ENCODE assay signal across 18 mouse cellular contexts in the genomic region with DNA sequence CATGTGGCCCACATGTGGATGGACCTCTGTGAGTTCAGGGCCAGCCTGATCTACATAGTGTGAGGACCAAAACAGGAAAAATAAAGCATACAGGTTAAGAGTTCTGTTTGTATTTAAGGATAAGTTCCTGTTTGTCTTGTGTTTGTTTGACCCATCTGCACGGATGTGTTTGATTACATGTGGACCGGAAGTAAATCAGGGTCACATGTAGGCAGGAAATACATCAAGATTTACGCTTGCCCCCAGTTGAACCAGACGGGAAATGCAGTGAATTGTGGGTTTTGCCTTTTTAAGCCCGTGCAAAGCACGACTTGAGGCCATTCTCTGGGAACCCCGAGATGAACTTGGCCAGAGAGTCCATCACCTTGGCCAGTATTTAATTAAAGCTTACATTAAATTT. TPM values are rescaled to one million over a fixed set of nuclear protein-coding genes. Genes with fewer than 3 reads are reported as not detected.
DNase-seq lines count a peak whose midpoint lies in the region; ATAC-seq and TF ChIP-seq lines count a peak whose summit lies in the region.
"Had no signal": no experiment of that assay in that cellular context is flagged by ENCODE, and none has a peak within 500 bp of the region (broad histone marks: within the 10 kb centered on the region; RNA-seq: fewer than 3 reads in every experiment).

No protein-coding gene starts in this region.

- H3K9me3 ChIP-seq in lung, postnatal 0 days (ENCODE audit: low read length): no peaks in the 10 kb centered on the region
- peaks cover 5% of the 10 kb centered on the region for H3K9me3 ChIP-seq in CH12.LX (replicated peaks; ENCODE audit: low read length)
- H3K9me3 ChIP-seq: G1E; hindbrain, embryonic 13.5 days; limb, embryonic 15.5 days; lung, embryonic 15.5 days had no signal

- no peak for ATAC-seq in lung, postnatal 0 days

- no peak for TF ChIP-seq RAD21 in CH12.LX (IDR thresholded peaks at IDR 0.05; ENCODE audit: low read depth, low read length)

- peaks cover 5% of the 10 kb centered on the region for H3K79me2 ChIP-seq in CH12.LX (replicated peaks; ENCODE audit: control insufficient read depth, extremely low read depth, insufficient read depth, poor library complexity, severe bottlenecking)

- TF ChIP-seq POLR2A in lung, adult 2 months (IDR thresholded peaks at IDR 0.05; ENCODE audit: borderline replicate concordance, extremely low read depth, low read depth, low read length): no peak
- TF ChIP-seq POLR2A in CH12.LX (IDR thresholded peaks at IDR 0.05; ENCODE audit: low read depth, low read length): no peak

- dilution Hi-C loops in CH12.LX (cut with MboI; ENCODE audit: extremely low pct_ligation_motif_present, extremely low pct_unique_long_range_greater_than_20kb, low sequenced_read_pairs): no loop called here

- 0 out of 2 replicates have a peak overlapping the region, but pooled peaks have one; percentile 6 for H3K27ac ChIP-seq in gastrocnemius, adult 2 months
- H3K27ac ChIP-seq in lung, postnatal 0 days (ENCODE audit: low read length): no peak overlapping the region
- no peak overlapping the region for H3K27ac ChIP-seq in CH12.LX (ENCODE audit: insufficient read depth, low read depth)
- H3K27ac ChIP-seq: hindbrain, embryonic 13.5 days; limb, embryonic 15.5 days had no signal

- TF ChIP-seq CTCF in gastrocnemius, adult 2 months (IDR thresholded peaks at IDR 0.05): no peak
- TF ChIP-seq CTCF in lung, postnatal 0 days (IDR thresholded peaks at IDR 0.05): no peak
- no peak for TF ChIP-seq CTCF in lung, adult 2 months (IDR thresholded peaks at IDR 0.05; ENCODE audit: insufficient read depth, low read length)
- TF ChIP-seq CTCF in CH12.LX (conservative IDR thresholded peaks at IDR 0.05 in 1 of 2, IDR thresholded peaks at IDR 0.05 in 1 of 2; ENCODE audit: low read depth in 2 of 2, low read length in 2 of 2): no peak

- H3K4me3 ChIP-seq in gastrocnemius, adult 2 months: no peak overlapping the region; the same call in 1 of the 2 replicates
- no peak overlapping the region for H3K4me3 ChIP-seq in lung, postnatal 0 days (ENCODE audit: low read depth, low read length)
- H3K4me3 ChIP-seq in lung, adult 2 months (replicated peaks; ENCODE audit: extremely low read depth, low read depth, low read length): no peak overlapping the region
- H3K4me3 ChIP-seq in CH12.LX (replicated peaks in 1 of 3; ENCODE audit: low read depth in 2 of 3, low read length in 2 of 3, poor library complexity in 1 of 3): no peak overlapping the region

- no peak overlapping the region for H3K4me2 ChIP-seq in lung, postnatal 0 days (replicated peaks; ENCODE audit: low read depth, low read length)
- no peak overlapping the region for H3K4me2 ChIP-seq in CH12.LX (ENCODE audit: insufficient read depth, low read depth, poor library complexity, severe bottlenecking)

- H3K36me3 ChIP-seq in lung, postnatal 0 days (ENCODE audit: insufficient read depth, low read length): no peaks in the 10 kb centered on the region
- peaks cover 0 to 11% of the 10 kb centered on the region in 2 experiments for H3K36me3 ChIP-seq in CH12.LX (replicated peaks in 1 of 2; ENCODE audit: control insufficient read depth in 1 of 2, insufficient read depth in 1 of 2, low read length in 1 of 2)
- H3K36me3 ChIP-seq: hindbrain, embryonic 13.5 days; limb, embryonic 15.5 days; lung, embryonic 15.5 days had no signal

- TF ChIP-seq EP300 in lung, postnatal 0 days (IDR thresholded peaks at IDR 0.05): 0 out of 2 replicates have a peak, but pooled peaks have one; percentile 15
- TF ChIP-seq EP300 in CH12.LX (IDR thresholded peaks at IDR 0.05; ENCODE audit: low read length): no peak

- in situ Hi-C loops in CH12.LX (cut with MboI; ENCODE audit: low pct_ligation_motif_present, low pct_unique_long_range_greater_than_20kb, low sequenced_read_pairs): no loop called here

- no peak overlapping the region for H3K9ac ChIP-seq in lung, postnatal 0 days (replicated peaks; ENCODE audit: low read depth)
- no peak overlapping the region for H3K9ac ChIP-seq in CH12.LX (ENCODE audit: insufficient read depth, low read depth)
- H3K9ac ChIP-seq: hindbrain, embryonic 13.5 days; limb, embryonic 15.5 days; lung, embryonic 15.5 days had no signal

- no peak for DNase-seq in gastrocnemius, adult 2 months
- DNase-seq in gastrocnemius, adult 18-20 months (ENCODE audit: low spot score): no peak
- DNase-seq in lung, postnatal 0 days (ENCODE audit: low spot score): no peak
- DNase-seq in lung, adult 2 months: no peak
- DNase-seq in CH12.LX (ENCODE audit: extremely low read depth): no peak
- peak; percentile 56 for DNase-seq in naive thymus-derived CD4-positive, alpha-beta T cell, adult 2 months (ENCODE audit: low read depth)
- DNase-seq in adipocyte (ENCODE audit: low spot score): no peak
- DNase-seq in cerebellum, postnatal 14 days: no peak

- intact Hi-C loops in gastrocnemius, adult 2 months (cut with DNase I): no loop called here

- peaks cover 11% of the 10 kb centered on the region for H3K4me1 ChIP-seq in lung, postnatal 0 days (ENCODE audit: insufficient read depth, low read depth, low read length)
- H3K4me1 ChIP-seq in lung, adult 2 months (ENCODE audit: control insufficient read depth, insufficient read depth, low read length): peaks cover 3% of the 10 kb centered on the region; the same call in 1 of the 2 replicates
- peaks cover 2 to 31% of the 10 kb centered on the region in 2 experiments; a peak in 3 of 4 replicates for H3K4me1 ChIP-seq in CH12.LX (ENCODE audit: control insufficient read depth in 1 of 2, insufficient read depth in 2 of 2)

- no peaks in the 10 kb centered on the region for H3K27me3 ChIP-seq in lung, postnatal 0 days (replicated peaks; ENCODE audit: insufficient read depth, low read length)
- no peaks in the 10 kb centered on the region for H3K27me3 ChIP-seq in CH12.LX (replicated peaks)
- H3K27me3 ChIP-seq: hindbrain, embryonic 13.5 days; limb, embryonic 15.5 days; lung, embryonic 15.5 days had no signal

- WGBS in lung, postnatal 0 days: 60% methylated on average over 7 of the region's 7 CpGs
- 46% methylated on average over 7 of the region's 7 CpGs for WGBS in lung, adult 2 months

TF ChIP-seq in CH12.LX, 34 proteins besides CTCF, POLR2A, EP300 and RAD21:
- TF ChIP-seq ZMIZ1 (IDR thresholded peaks at IDR 0.05; ENCODE audit: low read depth, low read length): no peak
- TF ChIP-seq MYC (IDR thresholded peaks at IDR 0.05; ENCODE audit: low read depth, low read length): 0 out of 2 replicates have a peak, but pooled peaks have one; percentile 18

RNA-seq across cellular contexts. Expression of a gene that starts 5.3 kb away (rescaled TPM):
- total RNA-seq in gastrocnemius, adult 2 months (2021): 1 to 10 TPM; 3.4 to 3.7 TPM
- total RNA-seq in gastrocnemius, adult 18-20 months (2021): 1 to 10 TPM; 2.7 to 3.0 TPM
- 3.4 and 3.6 TPM in 2 replicates for polyA plus RNA-seq in lung, postnatal 0 days (2015; fragmentation: Nextera tagmentation; extraction: Ambion mirVana)
- 8.2 and 9.4 TPM in 2 replicates for polyA plus RNA-seq in lung, adult 2 months (2012; rRNA removed)
- total RNA-seq in CH12.LX (2012; rRNA removed): 4.8 and 5.8 TPM in 2 replicates
- 13.4 and 14.3 TPM in 2 replicates for total RNA-seq in CH12.LX (2014; rRNA removed)
- polyA plus RNA-seq in CH12.LX (2012; ENCODE audit: insufficient read length, low read depth): 15.0 and 17.0 TPM in 2 replicates

RNA-seq across cellular contexts. Expression of a gene that starts 12.3 kb away (rescaled TPM):
- not detected for total RNA-seq in gastrocnemius, adult 2 months (2021)
- not detected for total RNA-seq in gastrocnemius, adult 18-20 months (2021)
- 0.25 and 0.27 TPM in 2 replicates for polyA plus RNA-seq in lung, postnatal 0 days (2015; fragmentation: Nextera tagmentation; extraction: Ambion mirVana)
- 0.76 and 1.0 TPM in 2 replicates for polyA plus RNA-seq in lung, adult 2 months (2012; rRNA removed)
- total RNA-seq in CH12.LX (2012; rRNA removed): 0.34 and 0.46 TPM in 2 replicates
- total RNA-seq in CH12.LX (2014; rRNA removed): not detected in 2 replicates
- 0.83 TPM in 1 of 2 replicates, not detected in the other for polyA plus RNA-seq in CH12.LX (2012; ENCODE audit: insufficient read length, low read depth)
- total RNA-seq: adrenal gland, postnatal 36 days; forebrain, postnatal 0 days; G1E; gastrocnemius, postnatal 10 days; left cerebral cortex, postnatal 14 days had no signal
- polyA plus RNA-seq: G1E; heart, postnatal 0 days; hindbrain, embryonic 13.5 days; neural tube, embryonic 11.5 days had no signal
